Mouse (Mus musculus) forebrain, embryonic 12.5 days (tissue): Measurements from ENCODE around the gene Ubald1. TPM values are rescaled to one million over a fixed set of nuclear protein-coding genes. Genes with fewer than 3 reads are reported as not detected.

Experiments used
- ATAC-seq: fragments of 200-750 bp; cut with Nextera tagmentation; 2 replicates; pipeline ENCODE4 v1.8.0; 2017; ENCODE audit warnings: moderate TSS enrichment; ENCODE audit not compliant: low FRiP score
- H3K27ac ChIP-seq: fragments of 300-500 bp; sonication (generic); 2 replicates; pipeline ENCODE4 v1.5.1; 2016; ENCODE audit warnings: mild to moderate bottlenecking
- H3K27me3 ChIP-seq: fragments of 300-500 bp; sonication (generic); 2 replicates; pipeline ENCODE4 v1.6.1; 2016; ENCODE audit warnings: mild to moderate bottlenecking
- H3K36me3 ChIP-seq: fragments of 300-500 bp; sonication (generic); replicated peaks from 2 replicates; pipeline ENCODE4 v1.6.1; 2016; ENCODE audit warnings: mild to moderate bottlenecking
- H3K4me1 ChIP-seq: fragments of 300-500 bp; sonication (generic); 2 replicates; pipeline ENCODE4 v1.6.1; 2016
- H3K4me2 ChIP-seq: fragments of 300-500 bp; sonication (generic); 2 replicates; pipeline ENCODE4 v1.6.1; 2016; ENCODE audit warnings: mild to moderate bottlenecking, moderate library complexity
- H3K4me3 ChIP-seq: fragments of 300-500 bp; sonication (generic); replicated peaks from 2 replicates; pipeline ENCODE4 v1.5.1; 2016; ENCODE audit warnings: mild to moderate bottlenecking
- H3K9ac ChIP-seq: fragments of 300-500 bp; sonication (generic); 2 replicates; pipeline ENCODE4 v1.6.1; 2016; ENCODE audit warnings: mild to moderate bottlenecking
- H3K9me3 ChIP-seq: fragments of 300-500 bp; sonication (generic); 2 replicates; pipeline ENCODE4 v1.6.1; 2016
- WGBS: fragments of 180-500 bp; shearing (Covaris S2); methylation state at CpG from one replicate; pipeline ENCODE4 v1.1.7; 2016; 5-methylcytosine and 5-hydroxymethylcytosine counted together
- polyA plus RNA-seq: library from polyadenylated mRNA; unstranded; fragments of >200 nt; fragmentation: Nextera tagmentation; extraction: Ambion mirVana; gene quantifications from 2 replicates; pipeline ENCODE4 v1.2.1, GENCODE M21; 2016

The Ubald1 gene
- polyA plus RNA-seq, 1 experiment from 2014 or later: 23.8 TPM

DNA sequence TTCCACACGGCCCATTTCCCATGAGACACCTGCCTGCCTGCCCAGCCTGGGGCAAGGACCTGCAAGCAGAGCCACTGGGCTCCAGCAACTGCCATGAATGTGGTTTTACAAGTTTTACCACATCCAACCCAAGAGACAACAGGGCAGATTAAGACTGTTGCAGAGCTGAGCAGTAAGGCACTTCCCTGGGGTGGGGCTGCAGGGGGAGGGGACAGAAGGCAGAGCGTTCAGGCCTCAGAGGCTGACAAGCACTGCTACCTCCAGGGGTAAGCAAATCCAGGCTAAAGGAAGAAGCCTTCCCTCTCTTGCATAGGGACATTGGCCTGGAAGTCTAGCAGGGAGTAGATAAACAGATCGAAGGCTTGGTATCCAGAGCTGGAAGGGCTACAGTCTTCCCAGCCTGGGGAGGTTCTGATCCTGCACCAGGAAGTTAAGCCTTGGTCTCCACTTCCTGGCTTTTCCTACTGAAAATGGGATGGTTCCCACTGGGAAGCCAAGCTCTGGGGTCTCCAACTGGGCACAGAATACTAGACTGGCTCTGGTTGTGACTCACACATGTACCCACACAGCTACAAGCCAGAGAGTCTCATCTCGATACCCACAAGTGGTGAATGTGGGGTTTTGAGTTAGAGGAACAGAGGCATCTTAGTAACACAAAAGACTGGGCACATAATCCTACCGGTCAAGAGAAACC is 1.8 kb downstream of the Ubald1 start:
- peaks cover 18% of the 10 kb centered on the region for H3K36me3 ChIP-seq

DNA sequence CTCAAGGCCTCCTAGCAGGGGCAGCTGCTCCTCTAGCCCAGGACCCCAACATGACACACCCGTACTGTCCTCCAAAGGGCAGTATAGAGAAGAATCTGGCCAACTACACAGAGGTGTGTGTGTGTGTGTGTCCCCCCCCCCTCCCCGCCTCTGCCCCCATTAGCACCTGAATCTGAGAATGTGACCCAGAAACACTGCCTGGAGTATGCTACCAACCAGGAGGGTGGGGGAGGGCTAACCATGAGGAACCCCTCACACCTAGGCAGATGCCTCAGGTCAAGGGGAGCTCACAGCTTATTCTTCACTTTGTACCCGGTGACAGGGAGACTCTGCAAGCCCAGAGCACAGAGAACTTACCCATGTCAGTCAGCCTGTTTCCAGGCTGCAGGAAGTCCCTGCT is 2.4 kb downstream of the Ubald1 start:
- no peak for ATAC-seq
- WGBS: 64% methylated on average over 3 of the region's 3 CpGs
- Histone ChIP-seq H3K4me1 (peaks cover 31% of the 10 kb centered on the region), H3K27ac (no peak overlapping the region), H3K4me2 (peak overlapping the region; percentile 87), H3K36me3 (peaks cover 19% of the 10 kb centered on the region), H3K4me3 (peak overlapping the region; percentile 87; the same call in 1 of the 2 replicates), H3K27me3 (no peaks in the 10 kb centered on the region), H3K9ac (peak overlapping the region; percentile 78), H3K9me3 (no peaks in the 10 kb centered on the region)

More for the DNA sequence above, 1.8 kb downstream of the Ubald1 start:
- H3K9me3 ChIP-seq: no peaks in the 10 kb centered on the region
- H3K4me3 ChIP-seq: peak overlapping the region; percentile 87
- peak overlapping the region; percentile 78 for H3K9ac ChIP-seq
- 49% methylated on average over 5 of the region's 5 CpGs for WGBS
- peak overlapping the region; percentile 87 for H3K4me2 ChIP-seq
- ATAC-seq: no peak
- H3K27ac ChIP-seq: peak overlapping the region; percentile 1; the same call in 1 of the 2 replicates
- peaks cover 31% of the 10 kb centered on the region for H3K4me1 ChIP-seq
- no peaks in the 10 kb centered on the region for H3K27me3 ChIP-seq

DNA sequence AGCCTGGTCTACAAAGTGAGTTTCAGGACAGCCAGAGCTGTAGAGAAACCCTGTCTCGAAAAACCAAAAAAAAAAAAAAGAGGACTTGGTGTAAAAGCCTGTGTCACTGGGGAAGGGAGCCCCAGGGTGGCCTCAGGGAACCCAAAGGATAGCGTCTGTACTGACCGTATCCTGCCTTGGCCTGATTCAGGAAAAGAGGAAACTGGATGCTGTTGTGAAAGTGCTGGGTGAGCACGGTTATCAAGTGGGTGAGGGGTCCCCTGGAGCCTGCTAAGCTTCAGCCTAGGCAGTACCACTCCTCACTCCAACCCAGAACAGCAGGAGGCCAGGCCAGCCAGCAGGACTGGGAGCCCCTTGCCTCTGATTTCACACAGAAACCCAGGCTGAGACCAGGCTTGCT is 2.9 kb downstream of the Ubald1 start:
- no peak overlapping the region for H3K9ac ChIP-seq
- WGBS: 91% methylated on average over 4 of the region's 4 CpGs

DNA sequence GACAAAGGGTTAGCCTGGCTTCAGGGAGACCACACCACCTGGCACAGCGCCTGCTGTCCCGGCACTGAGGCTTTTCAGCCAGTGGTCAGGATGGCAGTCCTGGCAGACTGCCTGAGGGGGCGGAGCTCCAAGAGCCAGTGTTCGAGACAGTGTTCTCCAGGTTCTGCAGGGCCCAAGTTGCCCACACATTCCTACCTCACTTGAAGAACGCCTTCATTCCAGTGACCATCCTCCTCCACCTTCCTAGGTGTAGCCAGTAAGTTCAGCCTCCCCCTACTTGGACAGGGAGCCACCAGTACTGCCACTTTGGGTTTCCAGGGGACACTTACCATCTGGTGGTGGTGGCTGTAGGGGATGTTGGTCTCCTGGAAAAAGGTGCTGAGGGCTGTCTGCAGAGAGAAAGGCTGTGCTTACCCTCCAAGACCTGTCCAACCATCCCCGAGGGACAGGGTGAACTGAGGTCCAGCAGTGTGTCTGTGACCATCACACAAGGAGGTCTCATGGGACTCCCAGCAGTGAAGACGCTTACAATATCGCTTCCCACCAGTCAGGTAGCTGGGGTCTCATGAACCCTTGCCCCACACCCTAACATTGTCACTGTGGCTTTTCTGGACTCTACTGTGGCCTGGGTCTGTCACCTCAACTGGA is 4.0 kb downstream of the Ubald1 start:
- H3K9me3 ChIP-seq: no peaks in the 10 kb centered on the region
- H3K27ac ChIP-seq: no peak overlapping the region
- H3K4me3 ChIP-seq: no peak overlapping the region
- H3K4me1 ChIP-seq: peaks cover 22% of the 10 kb centered on the region
- peaks cover 19% of the 10 kb centered on the region for H3K36me3 ChIP-seq
- no peak for ATAC-seq
- H3K9ac ChIP-seq: no peak overlapping the region
- 80% methylated on average over 8 of the region's 8 CpGs for WGBS
- H3K4me2 ChIP-seq: no peak overlapping the region
- no peaks in the 10 kb centered on the region for H3K27me3 ChIP-seq

More for the DNA sequence above, 2.9 kb downstream of the Ubald1 start:
- Histone ChIP-seq H3K4me3 (no peak overlapping the region), H3K9me3 (no peaks in the 10 kb centered on the region), H3K4me1 (peaks cover 31% of the 10 kb centered on the region), H3K27ac (no peak overlapping the region), H3K27me3 (no peaks in the 10 kb centered on the region), H3K4me2 (no peak overlapping the region), H3K36me3 (peaks cover 19% of the 10 kb centered on the region)
- ATAC-seq: no peak

DNA sequence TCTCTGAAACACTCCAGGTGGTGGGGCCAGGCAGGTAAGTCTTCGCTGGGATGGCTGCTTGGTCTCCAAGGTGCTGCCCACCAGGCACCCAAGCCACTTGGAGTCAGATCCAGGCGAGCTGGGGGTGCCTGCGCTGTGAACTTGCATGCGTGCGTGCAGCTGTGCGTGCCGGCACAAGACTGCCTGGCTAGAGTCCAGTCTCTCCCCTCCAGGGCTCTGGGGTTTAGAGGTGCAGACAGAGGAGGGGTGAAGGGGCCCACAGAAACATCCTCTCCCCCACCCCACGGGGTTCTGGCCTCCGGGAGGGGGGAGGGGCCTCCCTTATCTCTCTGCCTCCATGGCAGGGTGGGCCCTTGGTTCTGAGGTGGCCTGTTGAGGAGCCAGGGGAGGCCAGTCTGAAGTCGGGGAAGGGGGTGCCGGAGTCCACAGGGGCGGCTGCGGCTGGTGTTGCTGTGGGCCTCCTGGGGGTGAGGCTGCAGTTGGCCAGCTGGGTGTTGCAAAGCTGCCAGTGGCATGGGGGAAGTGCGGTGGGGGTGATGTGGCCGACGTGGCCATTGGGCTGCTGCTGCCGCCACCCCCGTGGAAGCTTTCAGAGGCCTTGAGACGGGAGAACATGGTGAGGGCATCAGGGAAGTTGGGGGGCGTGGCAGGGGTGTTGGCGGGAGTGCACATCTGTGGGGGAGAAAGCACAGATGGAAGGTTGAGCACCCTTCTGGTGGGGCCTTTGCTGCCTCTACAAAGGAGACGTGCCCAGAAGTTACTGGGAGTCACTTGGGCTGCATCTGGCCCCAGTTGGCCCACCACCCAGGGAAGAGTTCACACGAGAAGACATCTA is 4.7 kb downstream of the Ubald1 start:
- H3K4me2 ChIP-seq: no peak overlapping the region
- no peak overlapping the region for H3K9ac ChIP-seq
- no peak for ATAC-seq
- 89% methylated on average over 23 of the region's 23 CpGs for WGBS
- H3K27me3 ChIP-seq: no peaks in the 10 kb centered on the region
- peaks cover 19% of the 10 kb centered on the region for H3K36me3 ChIP-seq
- peaks cover 21% of the 10 kb centered on the region for H3K4me1 ChIP-seq
- no peaks in the 10 kb centered on the region for H3K9me3 ChIP-seq
- no peak overlapping the region for H3K4me3 ChIP-seq
- no peak overlapping the region for H3K27ac ChIP-seq

DNA sequence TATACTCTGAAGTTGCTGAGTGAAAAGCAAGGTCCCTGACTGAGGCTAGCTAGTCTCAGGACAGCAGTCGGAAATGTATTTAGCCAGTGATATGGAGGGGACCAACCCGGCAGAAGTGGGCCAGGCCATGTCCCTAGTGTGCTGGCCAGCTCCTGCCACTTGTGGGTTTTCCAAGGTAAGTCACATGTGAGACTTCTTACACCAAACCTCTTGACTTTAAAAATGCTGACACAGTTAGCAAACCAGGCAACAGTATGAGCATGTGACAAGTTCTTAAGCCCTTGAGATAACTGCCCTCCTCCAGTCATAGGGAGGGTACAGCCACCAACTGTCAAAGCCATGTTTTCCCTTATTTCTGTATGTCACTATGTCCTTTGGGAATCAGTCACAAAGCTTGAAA is 8.2 kb downstream of the Ubald1 start:
- Histone ChIP-seq H3K4me3 (no peak overlapping the region), H3K36me3 (peaks cover 34% of the 10 kb centered on the region), H3K4me2 (no peak overlapping the region), H3K27me3 (no peaks in the 10 kb centered on the region), H3K9me3 (no peaks in the 10 kb centered on the region), H3K27ac (no peak overlapping the region), H3K9ac (no peak overlapping the region), H3K4me1 (0 out of 2 replicates have a peak, but pooled peaks cover 3% of the 10 kb centered on the region)
- no peak for ATAC-seq
- WGBS: 87% methylated on average over 2 of the region's 2 CpGs

DNA sequence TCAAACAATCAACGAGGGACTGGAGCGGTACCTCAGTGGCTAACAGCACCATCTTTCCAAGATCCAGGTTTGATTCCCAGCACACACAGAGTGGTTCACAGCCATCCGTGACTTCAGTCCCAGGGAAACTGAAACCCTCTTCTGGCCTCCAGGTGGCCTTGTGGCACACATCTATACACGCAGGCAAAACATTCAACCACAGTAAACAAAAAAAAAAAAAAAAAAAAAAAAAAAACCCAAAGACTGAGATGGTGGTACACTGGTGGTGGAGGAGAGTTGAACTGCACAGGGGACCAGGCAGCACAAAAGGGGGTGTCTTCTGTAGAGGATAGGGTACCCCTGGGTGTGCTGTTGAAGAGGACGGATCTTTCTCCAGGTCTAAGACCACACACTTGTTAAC is 9.6 kb downstream of the Ubald1 start:
- 95% methylated on average over 5 of the region's 5 CpGs for WGBS
- Histone ChIP-seq H3K9me3 (no peaks in the 10 kb centered on the region), H3K4me1 (no peaks in the 10 kb centered on the region), H3K36me3 (peaks cover 31% of the 10 kb centered on the region), H3K4me2 (no peak overlapping the region), H3K27me3 (no peaks in the 10 kb centered on the region), H3K27ac (no peak overlapping the region), H3K4me3 (no peak overlapping the region), H3K9ac (no peak overlapping the region)
- no peak for ATAC-seq

DNA sequence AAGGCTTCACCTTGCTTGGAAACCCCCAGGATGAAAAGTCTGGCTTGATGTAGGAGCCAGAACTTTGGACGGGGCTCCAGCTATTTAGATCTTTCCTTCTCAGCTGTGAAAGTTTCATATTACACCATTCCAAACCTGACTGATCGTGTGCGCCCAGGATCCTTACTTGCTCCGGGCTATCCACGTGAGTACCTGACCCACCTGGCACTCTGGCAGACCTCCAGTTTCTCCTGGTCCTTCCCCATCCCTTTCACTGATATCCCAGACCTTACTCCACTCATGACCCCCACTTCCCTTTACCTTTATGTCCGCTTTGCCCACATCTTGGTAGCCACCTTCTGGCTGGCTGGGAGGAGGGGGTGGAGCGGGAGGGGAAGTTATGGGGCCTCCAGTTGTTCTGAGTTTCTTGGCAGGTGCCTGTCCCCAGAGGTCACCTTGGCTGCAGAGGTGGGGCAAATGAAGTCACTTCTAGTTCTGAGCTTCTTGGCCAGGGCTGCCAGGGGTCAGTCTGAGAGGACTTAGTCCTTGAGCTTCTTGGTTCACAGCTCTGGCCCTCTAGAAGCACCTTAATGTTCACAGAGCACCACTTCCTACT is 13.9 kb downstream of the Ubald1 start:
- Histone ChIP-seq H3K9ac (no peak overlapping the region), H3K9me3 (no peaks in the 10 kb centered on the region), H3K4me3 (no peak overlapping the region), H3K27ac (no peak overlapping the region), H3K4me1 (no peaks in the 10 kb centered on the region), H3K36me3 (peaks cover 15% of the 10 kb centered on the region), H3K4me2 (no peak overlapping the region), H3K27me3 (no peaks in the 10 kb centered on the region)
- WGBS: 70% methylated on average over 7 of the region's 7 CpGs
- no peak for ATAC-seq

DNA sequence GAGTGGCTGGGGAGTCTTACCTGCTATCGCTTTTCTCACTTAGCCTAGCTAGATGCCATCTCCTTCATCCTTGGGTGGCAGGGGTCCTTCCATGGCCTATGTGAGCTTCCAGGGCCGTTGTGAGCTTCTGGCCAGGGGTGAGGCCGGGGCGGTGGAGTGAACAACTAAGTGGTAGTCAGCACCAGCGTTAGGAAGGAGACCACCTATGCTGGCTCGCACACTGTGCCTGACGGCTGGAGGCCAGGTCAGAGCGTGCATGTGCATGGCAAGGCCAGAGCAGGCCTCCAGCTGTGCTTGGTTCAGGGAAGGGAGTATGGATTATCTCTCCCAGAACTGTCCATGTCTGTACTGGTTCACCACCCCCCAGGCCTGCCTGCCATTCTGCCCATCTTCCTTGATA is 16.4 kb downstream of the Ubald1 start:
- H3K36me3 ChIP-seq: no peaks in the 10 kb centered on the region
- no peaks in the 10 kb centered on the region for H3K9me3 ChIP-seq
- H3K9ac ChIP-seq: no peak overlapping the region
- no peak for ATAC-seq
- no peak overlapping the region for H3K4me2 ChIP-seq
- H3K4me1 ChIP-seq: no peaks in the 10 kb centered on the region
- no peak overlapping the region for H3K27ac ChIP-seq
- H3K4me3 ChIP-seq: no peak overlapping the region
- no peaks in the 10 kb centered on the region for H3K27me3 ChIP-seq
- WGBS: 85% methylated on average over 8 of the region's 8 CpGs

DNA sequence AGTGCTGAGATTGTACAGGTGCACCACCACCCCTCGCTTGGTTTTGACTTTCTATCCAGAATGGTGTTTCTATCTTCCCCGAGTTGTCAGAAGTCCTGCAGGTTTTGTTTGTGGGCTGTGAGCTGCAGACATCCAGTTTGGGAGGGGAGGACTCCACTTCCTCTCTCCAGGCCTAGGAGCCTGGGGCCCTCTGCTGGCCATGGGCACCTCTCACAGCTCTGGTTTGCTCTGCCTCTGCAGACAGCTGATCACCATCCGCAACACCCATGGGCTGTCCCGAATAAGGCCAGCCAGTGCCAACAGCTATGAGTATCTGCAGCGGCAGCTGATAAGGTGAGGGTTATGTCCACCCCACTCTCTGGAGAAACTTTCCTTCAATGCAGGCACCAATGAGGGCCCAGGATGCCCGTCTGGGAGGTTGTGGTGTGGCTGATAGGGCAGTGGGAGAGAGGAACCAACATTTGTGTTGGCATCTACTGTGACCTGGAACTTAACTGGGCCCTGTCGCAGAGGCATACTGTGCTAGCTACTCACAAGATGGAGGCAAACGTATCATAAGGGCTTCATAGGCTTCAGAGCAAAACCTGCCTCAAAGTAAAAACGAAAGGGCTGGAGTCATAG is 17.1 kb downstream of the Ubald1 start:
- no peak overlapping the region for H3K4me3 ChIP-seq

DNA sequence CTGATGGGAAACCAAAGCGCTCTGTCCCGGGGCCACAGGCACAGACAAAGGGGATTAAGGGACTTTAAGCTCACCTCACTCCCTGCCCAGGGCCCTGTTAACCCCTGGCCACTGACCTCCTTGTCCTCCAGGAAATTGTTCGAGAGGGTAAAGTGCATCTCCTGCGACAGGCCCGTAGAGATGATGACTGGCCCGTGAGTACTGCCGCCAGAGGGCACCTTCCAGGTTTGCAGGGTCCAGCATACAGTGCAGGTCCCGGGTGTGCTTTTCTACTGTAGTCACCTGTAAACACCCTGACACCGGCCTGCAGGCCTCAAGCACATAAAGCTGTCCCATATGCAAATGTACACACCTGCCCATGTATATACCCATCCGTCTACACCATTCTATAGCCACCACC is 18.7 kb downstream of the Ubald1 start:
- Histone ChIP-seq H3K9ac (no peak overlapping the region), H3K4me2 (no peak overlapping the region), H3K4me3 (no peak overlapping the region), H3K9me3 (no peaks in the 10 kb centered on the region), H3K27me3 (no peaks in the 10 kb centered on the region), H3K36me3 (no peaks in the 10 kb centered on the region), H3K27ac (no peak overlapping the region), H3K4me1 (no peaks in the 10 kb centered on the region)
- 45% methylated on average over 10 of the region's 10 CpGs for WGBS
- ATAC-seq: no peak

More for the DNA sequence above, 17.1 kb downstream of the Ubald1 start:
- Histone ChIP-seq H3K36me3 (no peaks in the 10 kb centered on the region), H3K4me2 (no peak overlapping the region), H3K27ac (no peak overlapping the region), H3K4me1 (no peaks in the 10 kb centered on the region), H3K9me3 (no peaks in the 10 kb centered on the region), H3K27me3 (no peaks in the 10 kb centered on the region), H3K9ac (no peak overlapping the region)
- peak; percentile 68; the same call in 1 of the 2 replicates for ATAC-seq
- WGBS: 55% methylated on average over 9 of the region's 9 CpGs
